Mouse (Mus musculus) liver, embryonic 14.5 days (tissue): ENCODE measurements around the gene Synj1.

Experiments
- CTCF ChIP-seq: IDR thresholded peaks from 2 replicates; pipeline ENCODE4 v1.5.1; 2016; ENCODE audit warnings: antibody characterized with exemption, low read depth, control low read depth
- EP300 ChIP-seq: IDR thresholded peaks from 2 replicates; pipeline ENCODE4 v1.6.1; 2016; ENCODE audit warnings: antibody characterized with exemption, low read depth

DNA sequence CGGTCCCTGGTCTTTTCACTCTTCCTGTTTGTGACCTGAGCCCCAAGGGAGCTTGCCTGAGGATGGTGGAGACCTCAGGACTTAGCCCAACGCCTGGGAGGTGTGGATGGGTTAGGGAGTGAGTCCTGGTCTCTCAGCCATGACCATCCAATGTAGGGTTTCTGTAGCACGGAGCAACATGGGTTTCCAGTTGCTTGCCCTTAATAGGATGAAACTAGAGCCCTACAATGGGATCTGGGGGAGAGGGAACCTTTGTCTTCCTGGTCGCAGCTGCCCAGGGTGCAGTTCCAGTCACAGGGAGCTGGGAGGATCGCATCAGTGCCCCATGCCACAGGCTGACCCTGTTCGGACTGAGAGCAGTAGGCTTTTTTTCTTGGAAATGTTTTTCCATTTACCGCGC, 94.0 kb downstream of the Synj1 start:
- TF ChIP-seq CTCF (no peak), EP300 (no peak)
